Mouse (Mus musculus): ENCODE results near the gene Dlg5.

DNA sequence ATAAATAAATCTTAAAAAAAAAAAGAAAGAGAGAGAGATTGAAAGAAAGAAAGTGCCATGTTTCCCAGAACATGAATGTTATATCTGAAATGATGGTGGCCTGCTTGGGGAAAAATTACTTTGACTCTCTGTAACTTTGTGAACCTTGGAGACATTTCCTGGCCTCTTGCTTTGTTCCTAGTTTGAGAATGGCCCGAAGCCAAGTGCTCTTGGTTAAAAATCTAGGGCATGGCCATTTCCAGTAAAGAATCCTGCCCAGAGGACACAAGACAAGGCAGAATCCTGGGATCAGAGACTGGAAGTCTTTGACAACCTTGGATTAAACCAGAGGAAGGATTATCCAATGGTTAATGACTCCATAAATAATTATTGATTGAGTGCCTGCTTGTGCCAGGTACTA lies 5.6 kb upstream of the Dlg5 start:
- TF ChIP-seq CTCF (IDR thresholded peaks at IDR 0.05; ENCODE audit: borderline replicate concordance, extremely low read depth, insufficient read depth, insufficient read length) (no peak), POLR2A (IDR thresholded peaks at IDR 0.05; ENCODE audit: borderline replicate concordance, extremely low read depth, insufficient read depth, insufficient read length, poor library complexity, severe bottlenecking) (no peak)

Data from brain, embryonic 14.5 days (tissue).